Mouse (Mus musculus): ENCODE measurements around the gene Foxs1.

DNA sequence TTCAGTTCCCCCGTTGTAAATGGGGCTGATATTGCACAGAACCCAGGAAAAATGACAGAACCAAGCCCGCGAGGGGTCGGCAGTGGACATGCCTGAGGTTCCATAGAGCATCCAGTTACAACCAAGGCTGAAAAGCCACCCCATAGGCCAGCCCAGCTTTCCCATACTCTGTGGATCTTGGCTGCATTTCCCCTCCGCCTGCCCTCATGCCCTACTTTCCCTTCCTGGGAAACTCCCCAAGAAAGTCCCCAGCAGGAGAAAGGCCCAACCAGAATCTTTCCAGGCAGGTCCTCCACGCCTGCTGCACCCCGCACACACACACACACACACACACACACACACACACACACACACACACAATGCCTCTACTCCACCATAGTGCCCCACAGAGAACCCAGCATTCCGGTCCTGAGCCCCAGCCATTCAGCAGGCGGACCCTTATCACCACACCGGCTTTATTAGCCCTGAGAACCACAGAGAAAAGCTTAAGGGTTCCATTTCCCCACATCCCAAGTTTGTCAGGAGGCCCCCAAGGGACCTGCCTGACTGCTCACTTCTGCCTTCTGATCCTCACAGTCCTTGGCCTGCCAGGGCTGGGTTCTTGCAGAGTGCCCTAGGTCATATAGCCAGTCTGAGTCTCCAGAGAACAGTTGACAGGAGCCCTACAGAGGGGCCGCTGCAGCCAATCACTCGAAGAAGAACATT is 1.4 kb downstream of the Foxs1 start:
- TF ChIP-seq GATA1 (IDR thresholded peaks at IDR 0.05; ENCODE audit: low read length) (no peak), TAL1 (IDR thresholded peaks at IDR 0.05; ENCODE audit: low read length) (no peak)
